Mouse (Mus musculus) layer of hippocampus, adult 9-10 months (tissue): Measurements from ENCODE around the gene Tmem169.

Source experiments
- DNase-seq: peaks from one replicate; pipeline ENCODE4 v3.0.0; 2022; ENCODE audit warnings: low spot score

Gene Tmem169

DNA sequence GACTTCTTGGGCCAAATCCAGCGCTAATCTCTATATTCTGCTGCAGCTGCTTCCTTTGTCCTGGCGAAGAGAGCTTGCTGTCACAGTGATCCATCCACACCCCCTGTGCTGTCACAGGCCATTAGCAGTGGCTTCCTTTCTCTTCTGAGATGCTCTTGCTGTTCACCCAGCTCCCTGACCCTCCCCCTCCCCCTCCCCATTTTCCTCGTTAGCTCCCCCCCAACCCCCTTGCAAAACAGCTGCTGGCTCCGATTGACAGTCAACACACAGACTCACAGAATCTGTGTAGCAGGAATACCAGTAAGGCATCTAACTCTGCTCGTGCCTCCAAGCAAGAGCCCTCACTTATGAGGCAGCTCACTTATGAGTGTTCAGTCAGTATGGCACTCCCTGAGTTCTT is 2.7 kb downstream of the Tmem169 start:
- DNase-seq: no peak

DNA sequence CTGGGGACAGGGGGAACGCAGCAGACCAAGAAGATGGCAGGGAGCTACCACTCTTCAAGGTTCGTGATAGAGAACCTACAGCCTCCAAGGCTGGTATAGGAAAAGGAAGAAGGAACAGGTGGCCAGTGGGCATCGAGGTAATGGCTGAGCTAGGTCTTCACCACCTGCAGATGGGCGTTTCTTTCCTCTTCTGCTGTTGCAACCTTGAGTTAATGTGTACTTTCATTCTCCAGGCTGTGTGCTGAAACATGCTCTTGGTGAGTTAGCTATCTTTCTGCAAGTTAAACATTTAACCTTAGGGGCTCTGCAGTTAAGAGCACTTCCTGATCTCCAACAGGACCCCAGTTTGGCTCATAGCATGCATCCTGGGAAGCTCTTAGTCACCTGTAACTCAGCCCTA is 3.7 kb downstream of the Tmem169 start:
- no peak for DNase-seq

DNA sequence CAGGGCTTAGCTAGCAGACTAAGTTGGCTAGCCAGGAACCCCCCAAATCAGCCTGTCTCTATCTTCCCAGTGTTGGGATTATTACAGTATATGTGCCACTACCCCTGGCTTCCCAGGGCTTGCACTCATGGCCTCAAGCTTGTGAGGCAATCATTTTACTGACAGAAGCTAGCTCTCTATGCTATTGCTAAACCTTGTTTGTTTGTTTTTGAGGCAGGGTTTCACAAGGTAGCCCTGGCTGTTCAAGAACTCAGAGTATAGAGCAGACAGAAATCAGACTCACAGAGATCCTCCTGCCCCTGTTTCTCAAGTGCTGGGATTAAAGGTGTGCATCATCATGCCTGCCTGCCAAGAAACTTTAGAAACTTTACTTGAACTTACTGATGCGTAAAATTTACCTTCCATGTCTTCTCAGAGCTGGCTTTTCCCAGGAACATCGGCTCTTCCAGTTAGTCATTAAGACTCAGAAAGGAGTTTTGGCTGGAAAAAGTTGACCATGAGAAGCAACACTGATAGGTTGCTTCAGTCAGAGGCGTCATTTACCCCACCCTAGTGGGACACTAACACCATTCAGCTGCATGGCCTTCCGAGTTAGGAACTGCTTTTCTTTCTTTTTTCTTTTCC is 4.5 kb downstream of the Tmem169 start:
- DNase-seq: no peak

DNA sequence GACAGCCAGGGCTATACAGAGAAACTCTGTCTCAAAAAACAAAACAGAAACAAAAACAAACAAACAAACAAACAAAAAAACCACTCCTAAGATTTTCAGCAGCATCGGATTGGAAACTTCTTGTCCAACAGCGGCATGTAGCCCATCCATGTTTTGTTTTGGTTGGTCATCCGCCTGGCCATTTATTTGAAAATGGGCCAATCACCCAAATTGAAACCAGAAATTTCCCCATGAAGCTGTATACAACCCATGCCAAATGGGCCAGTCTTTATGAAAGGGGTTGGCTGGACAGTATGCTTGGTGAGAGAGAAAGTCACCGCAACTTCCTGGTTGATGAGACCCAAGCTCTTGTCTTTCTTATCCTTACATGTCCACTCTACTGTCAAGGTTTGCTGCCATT is 6.7 kb downstream of the Tmem169 start:
- no peak for DNase-seq

GRCm38 (mm10) chr1:72291421-72291820 is 7.3 kb downstream of the Tmem169 start:
- no peak for DNase-seq

DNA sequence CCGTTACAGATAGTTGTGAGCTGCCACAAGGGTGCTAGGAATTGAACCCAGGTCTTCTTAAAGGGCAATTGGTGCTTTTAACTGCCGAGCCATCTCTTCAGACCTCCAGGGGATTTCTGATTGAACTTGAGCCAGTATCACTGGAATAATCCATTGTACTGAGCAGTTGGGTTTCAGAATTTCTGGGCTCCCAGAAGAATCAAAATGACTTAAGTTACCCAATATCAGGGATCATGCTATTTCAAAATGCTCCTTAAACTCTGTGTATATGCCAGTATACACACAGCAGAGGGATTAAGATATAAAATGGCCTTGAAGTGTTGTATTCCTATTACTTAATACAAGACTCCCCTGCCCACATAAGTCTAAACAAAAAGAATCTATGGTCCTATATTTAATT is 7.8 kb downstream of the Tmem169 start:
- no peak for DNase-seq

DNA sequence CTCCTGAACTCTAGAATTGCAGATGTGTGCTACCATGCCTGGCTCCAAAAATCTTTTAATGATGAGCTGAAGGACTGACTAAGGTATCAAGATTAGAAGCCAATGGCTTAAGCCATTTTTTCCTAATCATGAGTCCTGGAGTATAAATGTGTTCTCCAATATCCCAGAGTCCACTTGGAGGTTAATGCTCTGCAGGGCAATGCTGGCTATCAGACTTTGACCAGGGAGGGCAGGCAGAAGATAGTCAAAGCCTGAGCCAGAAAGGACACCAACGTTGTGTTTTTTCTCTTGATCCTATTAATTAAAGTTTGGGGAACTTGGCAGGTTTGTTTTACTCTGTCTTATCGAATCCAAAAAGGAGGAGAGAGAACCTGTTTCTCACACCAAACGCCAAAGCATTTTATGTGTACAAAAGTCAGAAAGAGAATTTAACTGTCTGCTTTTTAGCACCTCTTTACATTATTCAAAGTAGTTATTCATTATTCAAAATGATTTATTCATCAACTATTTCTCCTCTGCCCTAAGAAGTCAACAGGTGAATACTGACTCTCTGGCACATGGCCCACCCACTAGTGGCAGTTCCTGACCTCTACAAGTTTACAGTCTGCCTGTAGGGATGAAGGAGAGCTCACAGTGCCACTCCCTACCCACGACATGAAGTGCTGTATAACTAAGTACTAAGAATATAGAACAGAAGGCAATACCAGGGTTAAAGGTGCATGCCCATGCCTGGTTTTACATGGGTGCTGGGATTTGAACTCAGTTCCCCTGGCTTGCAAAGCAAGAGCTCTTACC is 9.9 kb downstream of the Tmem169 start:
- DNase-seq: no peak

DNA sequence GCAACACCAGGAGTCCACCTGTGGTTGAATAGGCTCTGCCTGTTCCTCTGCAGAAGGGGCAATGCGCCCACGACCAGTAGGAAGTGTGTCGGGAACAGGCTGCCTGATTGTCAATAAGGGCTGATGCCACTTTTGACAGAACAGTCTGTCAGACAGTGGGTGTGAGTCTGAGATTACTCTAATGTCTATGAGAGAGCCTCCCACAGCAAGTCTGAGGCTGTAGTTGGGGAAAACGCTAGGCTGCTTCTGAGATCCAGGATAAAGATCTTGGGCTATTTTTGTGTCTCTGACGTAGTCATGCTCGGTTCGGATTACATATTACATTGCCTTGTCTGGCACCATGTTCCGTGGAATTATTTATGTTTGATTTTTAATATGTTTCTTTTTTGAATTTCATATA is 11.6 kb downstream of the Tmem169 start:
- no peak for DNase-seq

- DNase-seq: no peak
Measured at GRCm38 (mm10) chr1:72301845-72302244, 17.7 kb downstream of the Tmem169 start.

GRCm38 (mm10) chr1:72306241-72306640 is 22.1 kb downstream of the Tmem169 start:
- DNase-seq: no peak

DNA sequence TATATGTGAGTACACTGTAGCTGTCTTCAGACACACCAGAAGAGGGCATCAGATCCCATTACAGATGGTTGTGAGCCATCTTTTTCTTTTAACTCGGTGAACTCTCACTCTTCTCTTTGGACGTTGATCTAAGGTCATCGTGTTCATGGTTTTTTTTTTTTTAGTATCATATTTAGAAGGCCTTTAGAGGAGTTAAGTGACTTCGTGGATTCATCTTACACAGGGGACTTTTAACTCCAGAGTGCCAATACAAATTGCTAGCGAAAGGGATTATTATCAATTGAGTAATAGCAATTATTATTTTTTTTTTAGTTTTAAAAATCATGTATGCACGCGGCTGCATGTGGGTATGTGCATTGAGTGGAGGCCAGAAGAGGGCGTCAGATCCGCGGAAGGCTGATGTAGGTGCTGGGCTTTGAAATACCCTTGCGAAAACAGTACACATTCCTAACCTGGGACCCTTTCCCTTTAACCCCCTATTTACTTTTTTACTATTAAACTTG is 22.6 kb downstream of the Tmem169 start:
- DNase-seq: no peak

DNA sequence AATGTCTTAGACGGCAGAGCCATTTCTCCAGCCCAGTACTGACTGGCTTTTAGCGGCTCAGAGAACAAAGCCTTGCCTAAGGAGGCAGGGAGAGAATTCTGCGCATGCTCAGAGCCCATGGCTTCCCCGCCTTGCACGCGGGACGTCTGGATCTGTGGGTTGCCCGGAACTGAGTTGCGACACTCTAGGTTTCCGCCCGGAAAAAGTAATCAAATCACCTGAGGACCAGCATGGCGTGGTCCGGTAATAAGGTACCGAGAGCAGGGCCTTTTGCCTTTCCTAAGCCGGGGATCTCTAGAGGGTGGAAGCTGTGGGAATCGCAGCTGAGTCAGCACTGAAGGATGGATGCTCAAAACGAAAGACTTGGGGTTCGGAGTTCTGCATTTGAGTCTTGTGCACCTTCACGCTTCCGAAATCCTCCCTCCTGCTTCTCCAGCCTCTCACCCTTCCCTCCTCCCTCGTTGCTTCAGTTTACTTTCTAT is 23.2 kb downstream of the Tmem169 start, which contains the start of gene Xrcc5:
TSS of gene Xrcc5 (plus strand) at position 105 of the 482 bp plus-strand sequence.
- peak; percentile 80 for DNase-seq

- no peak for DNase-seq
Measured at GRCm38 (mm10) chr1:72308919-72309318, 24.8 kb downstream of the Tmem169 start.

DNA sequence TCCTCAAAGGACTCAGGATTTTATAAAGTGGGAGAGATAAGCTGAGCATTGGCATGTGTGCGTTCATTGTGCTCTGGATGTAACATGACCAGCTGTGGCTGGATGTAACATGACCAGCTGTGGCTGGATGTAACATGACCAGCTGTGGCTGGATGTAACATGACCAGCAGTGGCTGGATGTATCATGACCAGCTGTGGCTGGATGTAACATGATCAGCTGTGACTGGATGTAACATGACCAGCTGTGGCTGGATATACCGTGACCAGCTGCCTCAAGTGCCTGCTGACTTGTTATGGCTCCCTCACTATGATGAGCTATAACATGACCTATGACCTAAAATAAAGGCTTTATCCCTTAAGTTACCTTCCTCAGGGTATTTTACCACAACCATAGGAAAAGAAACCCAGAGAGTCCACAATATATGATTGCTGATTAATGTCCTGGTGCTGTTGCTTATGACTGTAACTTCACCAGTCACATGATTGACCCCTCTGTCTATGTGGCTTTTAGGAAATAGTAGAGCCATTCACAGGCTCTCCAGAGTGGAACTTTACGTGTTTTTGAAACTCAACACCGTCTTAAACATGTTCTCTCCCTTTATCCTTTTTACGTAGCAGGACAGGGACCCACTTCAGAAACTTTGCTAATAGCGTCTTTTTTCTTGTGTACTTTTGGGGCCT is 25.7 kb downstream of the Tmem169 start:
- no peak for DNase-seq

DNA sequence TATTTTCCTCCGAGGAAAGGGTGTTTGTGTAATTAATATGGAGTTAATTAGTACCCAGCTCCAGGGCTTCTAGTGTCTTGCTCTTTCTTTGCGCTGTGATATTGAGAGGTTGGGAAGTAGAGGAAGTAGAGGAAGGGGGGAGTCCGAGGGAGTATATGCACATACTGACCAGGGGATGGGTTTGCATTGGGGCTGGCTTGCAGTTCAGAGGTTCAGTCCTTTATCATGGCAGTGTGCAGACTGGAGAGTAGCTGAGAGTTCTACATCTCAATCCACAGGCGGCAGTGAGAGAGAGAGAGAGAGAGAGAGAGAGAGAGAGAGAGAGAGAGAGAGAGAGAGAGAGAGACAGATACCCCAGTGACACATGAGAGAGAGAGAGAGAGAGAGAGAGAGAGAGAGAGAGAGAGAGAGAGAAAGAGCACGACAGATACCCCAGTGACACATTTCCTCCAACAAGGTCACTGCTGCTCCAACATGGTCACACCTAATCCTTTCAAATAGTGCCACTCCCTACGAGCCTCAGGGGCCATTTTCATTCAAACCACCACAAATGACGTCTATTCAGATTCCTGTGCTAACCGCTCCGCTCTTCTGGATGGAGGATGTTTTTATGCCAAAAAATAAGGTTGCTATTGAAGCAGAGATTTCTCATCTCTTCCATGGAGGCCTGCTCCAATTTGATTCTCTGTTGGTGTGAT is 28.7 kb downstream of the Tmem169 start:
- DNase-seq: no peak

DNA sequence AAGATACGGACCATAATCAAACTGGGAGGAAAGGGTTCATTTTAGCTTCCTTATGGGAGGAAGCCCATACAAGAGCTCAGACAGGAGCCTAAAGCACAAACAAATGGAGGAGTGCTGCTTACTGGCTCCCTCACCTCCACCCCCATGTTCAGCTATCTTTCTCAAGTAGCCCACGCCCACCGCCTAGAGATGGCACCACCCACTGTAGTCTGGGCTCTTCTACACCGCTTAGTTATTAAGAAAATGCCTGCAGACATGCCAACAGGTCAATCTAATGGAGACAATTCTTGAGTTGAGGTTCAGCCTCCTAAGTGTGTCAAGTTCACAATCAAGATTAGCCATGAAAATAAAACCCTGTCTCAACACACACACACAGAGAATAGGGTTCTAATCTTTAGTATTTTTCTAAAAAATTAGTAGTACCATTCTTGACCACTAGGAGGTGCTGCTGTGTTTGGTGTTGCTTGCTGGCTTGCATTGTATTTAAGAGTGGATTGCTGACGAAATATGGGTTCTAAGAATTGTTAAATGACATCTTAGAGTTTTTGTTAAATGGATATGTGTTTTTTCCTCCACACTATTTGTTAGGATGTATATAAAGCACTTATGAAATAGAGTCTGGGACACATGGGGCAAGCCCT is 29.4 kb downstream of the Tmem169 start:
- DNase-seq: peak; percentile 82

DNA sequence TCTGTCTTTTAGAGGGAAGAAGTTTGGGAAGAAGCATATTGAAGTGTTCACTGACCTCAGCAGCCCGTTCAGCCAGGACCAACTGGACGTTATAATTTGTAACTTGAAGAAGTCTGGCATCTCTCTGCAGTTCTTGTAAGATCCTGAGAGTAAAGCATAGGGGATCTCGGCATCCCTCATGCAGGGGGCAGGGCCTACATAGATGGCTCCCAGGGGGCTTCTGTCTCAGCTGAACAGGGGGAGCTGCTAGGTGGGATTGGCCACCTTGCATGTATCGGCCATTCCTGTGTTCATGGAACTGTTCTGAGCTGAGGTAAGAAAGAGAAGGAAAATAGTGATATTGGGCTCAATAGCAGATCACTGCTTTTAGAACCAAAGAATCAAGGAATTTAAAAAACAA is 31.3 kb downstream of the Tmem169 start:
- DNase-seq: no peak

- no peak for DNase-seq
Measured at GRCm38 (mm10) chr1:72316409-72316808, 32.2 kb downstream of the Tmem169 start.

GRCm38 (mm10) chr1:72316901-72317300 is 32.7 kb downstream of the Tmem169 start:
- DNase-seq: no peak

GRCm38 (mm10) chr1:72320759-72321158 is 36.6 kb downstream of the Tmem169 start:
- DNase-seq: no peak

GRCm38 (mm10) chr1:72323248-72323647 is 39.1 kb downstream of the Tmem169 start:
- no peak for DNase-seq
